Mouse (Mus musculus) stomach, postnatal 0 days (tissue): ENCODE measurements at regions not wholly inside any gene's neighbourhood (a gene's known extent, or its start where the extent isn't known, plus 50 kb on each side); places are given as distances from the start of the nearest gene placed in this dataset.

Experiments used
- ATAC-seq: fragments of 200-750 bp; cut with Nextera tagmentation; 2 replicates; pipeline ENCODE4 v1.8.0; 2017; ENCODE audit not compliant: low FRiP score, low TSS enrichment
- DNase-seq: peaks from one replicate; pipeline ENCODE4 v3.0.0-alpha.2; 2016; ENCODE audit warnings: low spot score
- H3K27ac ChIP-seq: fragments of 300-500 bp; sonication (generic); replicated peaks from 2 replicates; pipeline ENCODE4 v1.5.1; 2014; ENCODE audit warnings: mild to moderate bottlenecking, control low read depth
- H3K27me3 ChIP-seq: fragments of 300-500 bp; sonication (generic); 2 replicates; pipeline ENCODE4 v1.6.1; 2014; ENCODE audit warnings: low read length; ENCODE audit not compliant: control insufficient read depth, insufficient read depth
- H3K36me3 ChIP-seq: fragments of 300-500 bp; sonication (generic); 2 replicates; pipeline ENCODE4 v1.6.1; 2014; ENCODE audit warnings: low read length, mixed read lengths; ENCODE audit not compliant: control insufficient read depth, insufficient read depth
- H3K4me1 ChIP-seq: fragments of 300-500 bp; sonication (generic); replicated peaks from 2 replicates; pipeline ENCODE4 v1.6.1; 2014; ENCODE audit warnings: antibody characterized with exemption; ENCODE audit not compliant: control insufficient read depth, insufficient read depth
- H3K4me2 ChIP-seq: fragments of 300-500 bp; sonication (generic); replicated peaks from 2 replicates; pipeline ENCODE4 v1.6.1; 2014; ENCODE audit warnings: low read depth, mild to moderate bottlenecking, control low read depth, moderate library complexity
- H3K4me3 ChIP-seq: fragments of 300-500 bp; sonication (generic); 2 replicates; pipeline ENCODE4 v1.5.1; 2014; ENCODE audit warnings: low read depth, low read length, control low read depth
- H3K9ac ChIP-seq: fragments of 300-500 bp; sonication (generic); 2 replicates; pipeline ENCODE4 v1.6.1; 2014; ENCODE audit warnings: mild to moderate bottlenecking, low read length, control low read depth, mixed read lengths
- H3K9me3 ChIP-seq: fragments of 300-500 bp; sonication (generic); 2 replicates; pipeline ENCODE4 v1.6.1; 2016; ENCODE audit warnings: low read length; ENCODE audit not compliant: control insufficient read depth
- CTCF ChIP-seq: IDR thresholded peaks from 2 replicates; pipeline ENCODE4 v1.5.1; 2016; ENCODE audit warnings: antibody characterized with exemption, low read depth, mild to moderate bottlenecking, moderate library complexity
- EP300 ChIP-seq: optimal IDR thresholded peaks from 2 replicates; pipeline ENCODE3; 2016; ENCODE audit warnings: antibody characterized with exemption
- WGBS: fragments of 180-500 bp; shearing (Covaris S2); extraction: QIAGEN DNeasy Blood & Tissue Kit; methylation state at CpG from one replicate; pipeline ENCODE4 v1.1.7; 2014; 5-methylcytosine and 5-hydroxymethylcytosine counted together

DNA sequence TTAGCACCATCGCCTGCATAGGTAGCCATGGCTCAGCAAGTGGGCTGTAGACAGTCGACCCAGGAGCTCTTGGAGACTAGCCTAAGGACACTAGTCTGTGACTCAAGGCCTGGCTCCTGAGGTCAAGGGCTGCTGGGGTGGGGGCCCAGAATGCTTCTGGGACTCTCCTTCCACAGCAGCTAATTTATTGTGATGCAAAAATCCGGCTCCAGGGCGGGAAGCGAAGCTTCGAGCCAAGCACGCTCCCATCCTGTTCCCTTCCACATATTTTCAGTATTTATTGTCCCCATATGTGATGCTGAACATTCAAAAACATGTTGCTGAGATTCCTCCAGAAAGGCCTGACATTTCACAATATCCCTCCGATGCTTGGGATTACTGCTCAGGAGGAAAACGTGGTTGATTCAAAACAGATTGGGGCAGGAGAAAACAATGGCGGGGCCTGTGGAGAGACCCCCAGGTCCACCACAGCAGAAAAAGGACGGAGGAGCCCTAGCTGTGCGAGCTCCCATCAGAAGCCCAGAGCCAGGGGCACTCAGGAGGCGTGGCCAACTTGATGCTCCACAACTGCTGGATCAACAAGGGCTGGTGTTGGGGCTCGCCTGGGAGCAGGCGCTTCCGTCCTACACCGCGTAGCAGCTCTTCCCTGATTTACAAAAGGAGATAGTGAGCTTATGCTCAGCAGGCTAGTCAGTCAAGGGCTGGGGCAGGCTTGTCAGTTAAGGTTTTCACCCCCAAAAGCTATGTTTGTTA is 73.4 kb downstream of the Inhbb start:
- Histone ChIP-seq H3K4me1 (no peaks in the 10 kb centered on the region), H3K4me2 (no peak overlapping the region), H3K36me3 (no peaks in the 10 kb centered on the region), H3K27ac (no peak overlapping the region), H3K27me3 (no peaks in the 10 kb centered on the region), H3K9ac (0 out of 2 replicates have a peak overlapping the region, but pooled peaks have one; percentile 13), H3K4me3 (no peak overlapping the region), H3K9me3 (no peaks in the 10 kb centered on the region)
- TF ChIP-seq CTCF (no peak), EP300 (no peak)
- no peak for DNase-seq
- ATAC-seq = no peak
- WGBS = 35% methylated on average over 18 of the region's 18 CpGs

DNA sequence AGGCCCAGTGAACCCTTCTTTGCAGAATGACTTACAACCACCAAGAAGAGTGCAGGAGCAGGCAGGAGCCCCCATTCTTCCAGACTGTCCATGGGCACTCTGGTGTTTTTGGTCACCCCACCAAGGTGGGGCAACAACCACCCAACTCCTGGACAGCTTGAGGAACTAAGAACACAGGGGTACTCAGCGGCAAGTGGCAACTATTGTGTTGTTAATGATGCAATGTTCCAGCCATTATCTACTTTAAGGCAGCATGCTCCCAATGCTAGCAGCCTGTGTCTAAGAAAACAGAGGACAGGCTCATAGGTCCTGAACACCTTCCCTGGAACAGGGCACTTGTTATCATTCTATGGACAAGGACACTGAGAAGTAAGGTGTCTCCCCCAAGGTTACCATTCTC is 74.3 kb downstream of the Inhbb start:
- Histone ChIP-seq H3K9me3 (no peaks in the 10 kb centered on the region), H3K4me1 (no peaks in the 10 kb centered on the region), H3K27me3 (no peaks in the 10 kb centered on the region), H3K27ac (no peak overlapping the region), H3K9ac (no peak overlapping the region), H3K36me3 (no peaks in the 10 kb centered on the region), H3K4me3 (no peak overlapping the region), H3K4me2 (no peak overlapping the region)
- WGBS = 94% methylated on average over 1 of the region's 1 CpGs
- no peak for DNase-seq
- ATAC-seq = no peak
- no peak for TF ChIP-seq EP300
- TF ChIP-seq CTCF = no peak

GRCm38 (mm10) chr1:119346634-119347155 is 75.4 kb downstream of the Inhbb start:
- H3K4me3 ChIP-seq = no peak overlapping the region
- H3K9ac ChIP-seq = no peak overlapping the region
- no peak overlapping the region for H3K4me2 ChIP-seq
- no peaks in the 10 kb centered on the region for H3K4me1 ChIP-seq
- no peaks in the 10 kb centered on the region for H3K9me3 ChIP-seq
- H3K27me3 ChIP-seq = no peaks in the 10 kb centered on the region
- ATAC-seq (no peak), DNase-seq (no peak)
- no peak for TF ChIP-seq EP300
- TF ChIP-seq CTCF = no peak
- no peaks in the 10 kb centered on the region for H3K36me3 ChIP-seq
- 72% methylated on average over 5 of the region's 5 CpGs for WGBS
- H3K27ac ChIP-seq = no peak overlapping the region

GRCm38 (mm10) chr1:119345115-119345791 is 76.8 kb downstream of the Inhbb start:
- Histone ChIP-seq H3K27ac (no peak overlapping the region), H3K9me3 (no peaks in the 10 kb centered on the region), H3K9ac (no peak overlapping the region), H3K4me1 (no peaks in the 10 kb centered on the region), H3K4me3 (no peak overlapping the region), H3K36me3 (no peaks in the 10 kb centered on the region), H3K4me2 (no peak overlapping the region), H3K27me3 (no peaks in the 10 kb centered on the region)
- DNase-seq (no peak), ATAC-seq (no peak)
- 53% methylated on average over 7 of the region's 7 CpGs for WGBS
- no peak for TF ChIP-seq EP300
- peak; percentile 38 for TF ChIP-seq CTCF

GRCm38 (mm10) chr1:119344046-119344445 is 78.0 kb downstream of the Inhbb start:
- Histone ChIP-seq H3K4me1 (no peaks in the 10 kb centered on the region), H3K9ac (no peak overlapping the region), H3K27ac (no peak overlapping the region), H3K9me3 (no peaks in the 10 kb centered on the region), H3K4me2 (no peak overlapping the region), H3K36me3 (no peaks in the 10 kb centered on the region), H3K4me3 (no peak overlapping the region), H3K27me3 (no peaks in the 10 kb centered on the region)
- no peak for ATAC-seq
- DNase-seq = no peak
- WGBS = 51% methylated on average over 4 of the region's 4 CpGs
- TF ChIP-seq CTCF (no peak), EP300 (no peak)

GRCm38 (mm10) chr1:119335171-119335570 is 86.9 kb downstream of the Inhbb start:
- WGBS = 43% methylated on average over 13 of the region's 13 CpGs
- ATAC-seq = no peak
- TF ChIP-seq EP300 (no peak), CTCF (no peak)

More at GRCm38 (mm10) chr1:119335171-119335570, 86.9 kb downstream of the Inhbb start:
- Histone ChIP-seq H3K4me2 (no peak overlapping the region), H3K4me1 (no peaks in the 10 kb centered on the region), H3K9ac (no peak overlapping the region), H3K27ac (no peak overlapping the region), H3K36me3 (no peaks in the 10 kb centered on the region), H3K9me3 (no peaks in the 10 kb centered on the region), H3K4me3 (no peak overlapping the region), H3K27me3 (no peaks in the 10 kb centered on the region)
- no peak for DNase-seq
